Mouse (Mus musculus) brain, embryonic 14.5 days (tissue): ENCODE results near the gene N4bp2l2. TPM values are rescaled to one million over a fixed set of nuclear protein-coding genes. Genes with fewer than 3 reads are reported as not detected.
A peak's percentile ranks its signal among the peaks of the same experiment; 100 is the strongest.

Experiments used
- DNase-seq: peaks from one replicate; pipeline ENCODE4 v3.0.0-alpha.2; 2011; ENCODE audit warnings: low read depth
- CTCF ChIP-seq: fragments of 200-500 bp; IDR thresholded peaks from 2 replicates; pipeline ENCODE4 v1.5.1; 2012; ENCODE audit warnings: inconsistent platforms, mild to moderate bottlenecking, moderate library complexity, borderline replicate concordance; ENCODE audit not compliant: insufficient read depth, insufficient read length; ENCODE audit errors: extremely low read depth
- POLR2A ChIP-seq: fragments of 200-500 bp; IDR thresholded peaks from 2 replicates; pipeline ENCODE4 v1.6.1; 2012; ENCODE audit warnings: mild to moderate bottlenecking, inconsistent platforms, borderline replicate concordance; ENCODE audit not compliant: poor library complexity, insufficient read depth, insufficient read length, severe bottlenecking; ENCODE audit errors: extremely low read depth
- polyA plus RNA-seq: library from polyadenylated mRNA; depleted of rRNA; stranded (reverse); fragments of >200 nt; gene quantifications from 2 replicates; pipeline ENCODE4 v1.2.3, GENCODE M21; 2012

Gene N4bp2l2
- polyA plus RNA-seq, 1 experiment: 31.0 TPM

DNA sequence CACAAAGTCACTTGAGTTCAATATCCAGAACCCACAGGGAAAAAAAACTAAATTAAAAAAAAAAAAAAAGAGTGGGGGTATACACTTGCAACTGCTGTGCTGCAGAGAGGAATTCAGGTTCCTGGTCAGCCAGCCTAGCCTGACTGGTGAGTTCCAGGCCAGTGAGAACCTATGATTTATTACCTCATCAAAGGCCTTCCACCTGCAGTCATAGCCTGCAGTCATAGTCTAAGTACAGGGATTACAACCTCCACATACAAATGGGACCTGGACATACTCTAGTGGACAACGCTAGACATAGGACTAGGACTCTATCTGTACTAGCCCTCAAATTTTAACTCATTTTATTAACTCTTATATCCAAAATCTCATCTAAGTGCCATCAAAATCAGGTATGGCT, 36.7 kb downstream of the N4bp2l2 start:
- no peak for DNase-seq
- TF ChIP-seq POLR2A (no peak), CTCF (no peak)

DNA sequence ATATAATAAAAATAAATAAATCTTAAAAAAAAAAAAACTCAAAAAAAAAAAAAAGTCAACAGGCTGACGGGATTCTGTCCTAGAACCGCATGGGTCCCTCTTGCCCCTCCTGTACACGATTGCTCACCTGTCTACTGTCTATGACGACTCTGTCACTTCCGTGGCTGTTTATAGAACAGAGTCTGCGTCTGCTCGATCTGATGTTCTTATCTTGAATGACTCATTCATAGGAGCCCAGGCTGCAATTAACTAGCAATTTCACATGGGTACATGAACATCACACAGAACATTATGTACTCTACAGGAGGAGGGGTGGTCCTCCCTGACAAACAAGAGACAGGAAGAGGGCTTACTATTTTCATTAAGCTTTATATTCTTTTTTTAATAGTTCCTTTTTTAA, 40.5 kb downstream of the N4bp2l2 start:
- TF ChIP-seq CTCF (no peak), POLR2A (no peak)
- no peak for DNase-seq

DNA sequence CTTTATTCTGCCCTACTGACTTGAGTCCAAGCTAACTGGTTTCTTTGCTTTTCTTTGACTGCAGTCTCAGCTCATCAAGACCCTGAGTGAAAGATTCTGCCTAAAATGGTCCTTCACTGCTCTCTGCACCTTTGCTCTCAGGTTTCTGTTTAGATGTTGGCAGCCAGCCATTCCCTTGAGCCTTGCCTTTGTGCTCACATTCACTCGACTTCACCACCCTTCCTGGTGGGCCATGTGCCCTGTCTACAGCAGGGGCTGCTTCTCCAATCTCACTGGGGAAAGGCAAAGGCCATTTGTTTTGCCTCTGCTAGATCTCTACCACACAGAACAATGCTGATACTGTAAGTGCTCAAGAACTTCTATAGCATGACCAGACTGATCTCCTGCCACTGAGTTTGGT, 43.2 kb downstream of the N4bp2l2 start:
- peak; percentile 6 for DNase-seq
- TF ChIP-seq CTCF (no peak), POLR2A (no peak)

DNA sequence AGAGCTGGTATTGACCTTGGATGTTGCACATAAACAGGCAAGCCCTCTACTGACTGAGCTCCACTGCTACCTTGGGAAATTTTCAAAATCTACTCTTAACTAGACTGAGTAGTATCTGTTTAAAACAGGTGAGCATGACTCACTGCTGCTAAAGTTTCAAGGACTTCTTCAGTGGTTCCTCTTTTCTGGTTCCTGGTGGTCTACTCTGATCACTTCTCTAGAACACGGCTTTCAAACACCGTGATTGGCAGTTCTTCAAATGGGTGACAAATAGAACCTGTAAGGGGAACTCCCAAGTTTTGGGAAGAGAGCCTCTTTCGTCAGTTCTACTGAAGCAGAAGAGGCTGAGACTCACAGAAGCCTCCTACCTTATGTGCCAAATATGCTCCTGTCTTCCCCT, 44.4 kb downstream of the N4bp2l2 start:
- TF ChIP-seq POLR2A: no peak
- TF ChIP-seq CTCF: no peak
- no peak for DNase-seq

DNA sequence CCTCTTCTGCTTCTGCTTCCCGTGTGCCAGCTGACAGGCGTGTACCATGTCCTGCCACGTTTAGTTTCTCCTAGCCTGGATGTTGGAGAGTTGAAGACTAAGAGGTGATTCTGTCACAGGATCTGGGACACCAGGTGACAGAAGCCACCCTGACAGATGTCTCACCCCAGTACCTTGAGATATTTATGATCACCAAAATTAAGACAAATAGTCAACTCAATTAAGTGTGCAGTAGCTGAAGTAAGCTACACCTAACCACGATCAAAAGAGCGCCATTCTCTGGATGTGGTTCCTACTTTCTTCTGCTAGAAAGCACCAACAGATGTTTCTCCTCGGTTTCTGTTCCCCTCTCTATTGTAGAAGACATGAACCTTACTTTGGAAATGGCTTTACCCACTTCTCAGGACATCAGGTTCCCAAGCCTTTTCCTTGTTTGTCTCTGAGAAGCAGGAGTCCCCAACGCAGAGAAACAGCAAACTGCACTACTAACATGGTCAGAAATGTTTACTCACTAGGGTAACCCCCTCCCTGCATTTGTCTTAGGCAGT, 45.3 kb downstream of the N4bp2l2 start:
- DNase-seq: no peak

DNA sequence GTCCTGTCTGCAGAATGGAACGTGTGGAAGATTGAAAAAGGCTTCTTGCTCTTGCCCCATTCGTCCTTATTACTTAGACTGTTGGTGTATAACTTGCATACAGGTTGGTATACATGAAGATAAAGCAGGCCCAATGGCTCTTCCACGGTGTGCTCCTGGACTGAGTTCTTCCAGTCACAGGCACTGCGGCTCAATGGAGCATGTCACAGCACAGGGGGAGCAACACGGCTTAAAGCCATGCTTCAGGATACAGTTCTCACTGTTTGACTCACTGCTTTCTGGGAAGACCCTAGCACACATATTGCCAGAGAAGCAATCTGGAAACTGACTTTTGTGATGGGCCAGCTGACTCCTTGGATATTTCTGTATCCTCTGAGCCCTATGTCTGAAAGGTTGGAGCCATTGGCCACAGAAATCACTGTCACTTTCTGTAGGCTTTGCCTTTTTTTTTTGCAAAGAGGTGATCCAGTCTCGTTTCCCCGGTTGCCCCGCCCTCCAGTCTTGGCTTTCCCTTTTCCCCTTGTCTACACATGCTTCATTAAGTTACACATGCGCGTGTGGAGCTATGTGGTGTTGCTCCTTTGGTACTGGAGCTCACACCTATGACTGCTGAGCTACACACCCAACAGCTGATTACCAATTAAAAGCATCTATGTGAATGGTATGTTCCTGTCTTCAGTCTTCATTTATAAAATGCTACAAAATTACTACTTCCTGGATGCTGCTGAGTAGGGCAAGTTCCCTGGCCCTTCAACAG, 47.2 kb downstream of the N4bp2l2 start:
- TF ChIP-seq CTCF: no peak
- no peak for TF ChIP-seq POLR2A
- DNase-seq: no peak

More for the DNA sequence above, 45.3 kb downstream of the N4bp2l2 start:
- TF ChIP-seq POLR2A: no peak
- no peak for TF ChIP-seq CTCF

DNA sequence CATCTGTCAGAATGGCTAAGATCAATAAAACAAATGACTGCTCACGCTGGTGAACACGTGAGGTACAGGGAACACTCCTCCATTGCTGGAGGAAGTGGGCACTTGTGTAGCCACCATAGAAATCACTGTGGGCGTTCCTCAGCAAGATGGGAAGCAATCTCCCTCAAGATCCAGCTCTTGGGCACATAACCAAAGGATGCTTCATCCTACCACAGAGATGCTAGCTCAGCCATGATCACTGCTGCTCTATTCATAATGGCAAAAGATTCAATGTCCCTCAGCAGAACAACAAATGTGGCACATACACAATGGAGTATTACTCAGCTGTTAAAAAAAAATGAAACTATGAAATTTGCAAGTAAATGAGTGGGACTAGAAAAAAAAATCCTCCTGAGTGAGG, 49.3 kb downstream of the N4bp2l2 start:
- no peak for DNase-seq

DNA sequence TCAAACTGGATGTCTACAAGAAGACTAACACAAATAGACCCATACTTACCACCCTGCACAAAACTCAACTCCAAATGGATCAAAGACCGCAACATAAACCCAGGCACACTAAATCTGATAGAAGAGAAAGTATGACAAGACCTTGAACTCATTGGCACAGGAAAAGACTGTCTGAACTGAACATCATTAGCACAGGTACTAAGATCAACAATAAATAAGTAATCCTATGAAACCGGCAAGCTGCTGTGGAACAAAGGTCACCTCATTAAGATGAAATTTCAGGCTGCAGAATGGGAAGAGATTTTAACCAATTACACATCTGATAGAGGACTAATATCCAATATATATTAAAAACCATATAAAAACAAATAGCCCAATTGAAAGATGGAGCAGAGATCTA, 49.8 kb downstream of the N4bp2l2 start:
- DNase-seq: no peak
- TF ChIP-seq CTCF (no peak), POLR2A (no peak)

More for the DNA sequence above, 49.3 kb downstream of the N4bp2l2 start:
- TF ChIP-seq POLR2A (no peak), CTCF (no peak)

DNA sequence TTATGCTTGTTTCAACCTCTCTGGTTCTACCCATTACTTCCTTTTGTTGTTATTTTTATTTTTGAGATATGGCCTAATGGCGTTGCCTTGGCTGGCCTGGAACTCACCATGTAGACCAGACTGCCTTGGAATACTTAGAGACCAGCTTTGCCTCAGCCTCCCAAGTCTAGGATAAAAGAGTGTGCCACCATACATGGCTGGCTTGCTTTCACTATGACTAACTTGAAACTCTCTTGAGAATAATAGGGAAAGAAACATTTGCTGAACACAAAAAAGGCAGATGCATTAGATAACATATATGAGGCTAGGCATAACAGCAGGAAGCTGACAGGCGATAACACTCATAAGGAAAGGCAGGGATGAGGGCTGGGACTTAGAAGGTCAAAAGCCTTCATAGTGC, 51.9 kb downstream of the N4bp2l2 start:
- DNase-seq: no peak
- no peak for TF ChIP-seq CTCF
- TF ChIP-seq POLR2A: no peak

DNA sequence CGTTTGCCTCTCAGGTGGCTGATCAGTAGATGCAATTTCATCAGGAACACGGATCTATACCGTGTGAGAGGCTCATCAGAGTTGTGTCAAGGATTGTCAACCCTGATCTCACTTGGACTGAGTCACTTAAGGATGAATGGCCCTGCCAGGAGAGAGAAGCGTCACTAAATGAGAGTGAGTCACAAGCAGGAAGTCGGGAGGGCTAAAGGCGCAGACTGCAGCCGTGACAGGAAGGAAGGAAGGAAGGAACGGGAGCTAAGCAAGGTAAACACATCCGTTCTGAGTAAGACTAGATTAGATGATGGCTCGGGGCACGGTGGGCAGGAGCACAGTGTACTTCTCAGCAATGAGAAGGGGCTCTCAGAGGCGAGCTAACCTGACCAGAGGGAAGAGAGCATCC, 54.3 kb downstream of the N4bp2l2 start:
- no peak for TF ChIP-seq POLR2A
- TF ChIP-seq CTCF: no peak
- no peak for DNase-seq

DNA sequence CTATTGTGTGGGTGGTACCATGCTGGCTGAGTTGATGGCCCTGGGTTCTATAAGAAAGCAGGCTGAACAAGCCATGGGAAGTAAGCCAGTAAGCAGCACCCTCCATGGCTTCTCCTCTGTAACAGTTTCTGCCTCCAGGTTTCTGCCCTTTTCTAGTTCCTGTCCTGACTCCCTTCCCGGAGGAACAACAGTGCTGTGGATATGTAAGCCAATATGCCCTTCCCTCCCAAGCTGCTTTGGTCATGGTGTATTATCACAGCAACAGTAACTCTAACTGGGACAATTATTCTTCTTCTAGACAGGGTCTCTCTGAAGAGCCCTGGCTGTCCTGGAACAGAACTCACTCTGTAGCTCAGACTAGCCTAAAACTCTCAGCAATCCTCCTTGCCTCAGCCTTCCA, 54.8 kb downstream of the N4bp2l2 start:
- no peak for DNase-seq
- TF ChIP-seq POLR2A (no peak), CTCF (no peak)

DNA sequence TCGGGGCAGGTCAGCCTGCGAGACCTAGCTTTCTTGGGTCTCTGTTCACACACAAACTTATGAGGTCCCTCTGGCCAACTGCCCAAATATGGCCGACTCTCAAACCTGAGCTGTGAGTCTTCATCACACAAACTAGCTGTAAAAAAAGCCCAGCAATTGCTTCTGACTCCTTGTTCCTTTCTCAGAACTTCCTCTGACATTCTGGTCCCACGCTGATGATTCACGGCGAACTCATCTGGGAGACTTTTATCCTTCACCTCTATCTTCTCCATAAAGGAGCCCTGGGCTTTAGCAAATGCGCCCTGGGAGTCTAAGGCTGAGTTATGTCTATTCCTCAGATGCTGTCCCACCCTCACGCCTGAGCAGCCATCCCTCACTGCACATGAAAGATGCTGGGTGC, 58.4 kb downstream of the N4bp2l2 start:
- no peak for DNase-seq
- no peak for TF ChIP-seq POLR2A
- no peak for TF ChIP-seq CTCF
